Mouse (Mus musculus) ES-Bruce4 (cell line): ENCODE results near the gene Kif6.

Source experiments
- CTCF ChIP-seq: IDR thresholded peaks from one replicate; pipeline ENCODE4 v1.8.1; 2011; ENCODE audit warnings: low read depth, low read length
- EP300 ChIP-seq: IDR thresholded peaks from 2 replicates; pipeline ENCODE4 v1.6.1; 2011; ENCODE audit warnings: low read depth, low read length; ENCODE audit not compliant: insufficient read depth
- POLR2A ChIP-seq: IDR thresholded peaks from one replicate; pipeline ENCODE4 v1.8.1; 2011; ENCODE audit warnings: low read length; ENCODE audit not compliant: insufficient read depth

DNA sequence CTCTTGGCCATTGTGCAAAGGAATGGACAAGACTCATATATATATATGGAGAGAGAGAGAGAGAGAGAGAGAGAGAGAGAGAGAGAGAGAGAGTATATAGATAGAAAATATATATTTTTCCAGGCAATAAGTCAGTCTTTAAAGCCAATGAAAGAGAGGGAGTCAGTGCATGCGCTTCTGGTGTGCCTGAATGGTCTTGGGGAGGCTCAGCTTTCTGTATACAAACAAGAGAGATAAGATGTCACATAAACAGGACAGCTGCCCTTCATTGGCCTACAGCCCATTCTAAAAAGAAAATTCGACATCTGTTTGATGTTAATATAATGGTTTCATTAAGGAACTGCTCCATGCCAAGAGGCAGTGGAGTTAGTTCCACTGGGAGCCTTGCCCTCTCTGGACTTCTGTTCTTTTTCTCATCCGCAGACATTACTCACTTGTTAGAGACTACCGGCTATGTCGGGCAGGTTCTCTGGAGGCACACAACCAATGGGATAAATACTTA, 219.2 kb downstream of the Kif6 start:
- TF ChIP-seq EP300 (no peak), CTCF (no peak), POLR2A (no peak)
